Mouse (Mus musculus) megakaryocyte, embryonic 14.5 days (primary cell): ENCODE measurements around the gene Ubp1. TPM values are rescaled to one million over a fixed set of nuclear protein-coding genes. Genes with fewer than 3 reads are reported as not detected.
A peak's percentile ranks its signal among the peaks of the same experiment; 100 is the strongest.

Experiments
- H3K27me3 ChIP-seq: replicated peaks from 2 replicates; pipeline ENCODE3; 2012; ENCODE audit warnings: inconsistent platforms
- H3K36me3 ChIP-seq: replicated peaks from 2 replicates; pipeline ENCODE3; 2012; ENCODE audit warnings: low read length, inconsistent platforms, mixed read lengths
- H3K4me1 ChIP-seq: 2 replicates; pipeline ENCODE4 v1.6.1; 2012; ENCODE audit warnings: inconsistent platforms
- H3K4me3 ChIP-seq: replicated peaks from 2 replicates; pipeline ENCODE3; 2012; ENCODE audit warnings: moderate library complexity, mild to moderate bottlenecking, inconsistent platforms
- H3K9me3 ChIP-seq: 2 replicates; pipeline ENCODE4 v1.6.1; 2012; ENCODE audit warnings: inconsistent platforms
- FLI1 ChIP-seq: IDR thresholded peaks from 2 replicates; pipeline ENCODE4 v1.6.1; 2012; ENCODE audit warnings: low read length, inconsistent platforms, mixed read lengths
- GATA1 ChIP-seq: IDR thresholded peaks from 3 replicates; pipeline ENCODE4 v1.6.1; 2012; ENCODE audit warnings: mixed read lengths, low read length, inconsistent platforms, borderline replicate concordance
- polyA plus RNA-seq: library from polyadenylated mRNA; stranded (reverse); fragments of >175 nt; gene quantifications from 2 replicates; pipeline ENCODE4 v1.2.3, GENCODE M21; 2012; ENCODE audit warnings: low replicate concordance; ENCODE audit not compliant: insufficient read depth

Gene Ubp1
- polyA plus RNA-seq, 1 experiment: 19.9 TPM

GRCm38 (mm10) chr9:114006801-114007200, 76.1 kb downstream of the Ubp1 start:
- Histone ChIP-seq H3K27me3 (no peaks in the 10 kb centered on the region), H3K4me3 (no peak overlapping the region), H3K36me3 (peaks cover 7% of the 10 kb centered on the region), H3K4me1 (peaks cover 15% of the 10 kb centered on the region), H3K9me3 (peaks cover 37% of the 10 kb centered on the region)
- no peak for TF ChIP-seq GATA1
- no peak for TF ChIP-seq FLI1

DNA sequence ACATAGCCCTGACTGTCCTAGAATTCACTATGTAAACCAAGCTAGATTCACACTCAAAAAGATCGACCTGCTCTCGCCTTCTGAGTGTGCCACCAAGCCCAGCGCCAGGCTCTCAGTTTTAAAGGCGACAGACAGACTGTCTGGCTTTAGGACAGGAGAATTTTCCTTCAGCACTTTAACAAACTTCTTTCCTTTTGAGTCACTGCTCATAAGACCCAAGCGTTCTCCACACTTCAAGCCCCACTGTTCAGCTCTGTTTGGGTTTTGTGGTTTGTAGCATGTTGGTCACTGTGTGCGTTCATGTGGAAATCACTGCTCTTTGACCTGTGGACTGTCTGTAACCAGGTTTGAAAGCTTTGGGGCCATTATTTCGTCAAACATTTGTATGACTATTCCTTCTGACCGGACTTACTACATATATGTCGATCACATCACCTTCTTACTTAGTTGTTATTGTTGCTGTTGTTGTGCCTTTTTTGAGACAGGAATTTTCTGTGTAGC, 77.2 kb downstream of the Ubp1 start:
- H3K27me3 ChIP-seq: no peaks in the 10 kb centered on the region
- peaks cover 15% of the 10 kb centered on the region for H3K4me1 ChIP-seq
- no peak overlapping the region for H3K4me3 ChIP-seq
- peaks cover 31% of the 10 kb centered on the region for H3K9me3 ChIP-seq
- H3K36me3 ChIP-seq: peaks cover 3% of the 10 kb centered on the region
- TF ChIP-seq FLI1 (no peak), GATA1 (no peak)

GRCm38 (mm10) chr9:114009526-114009925, 78.8 kb downstream of the Ubp1 start:
- Histone ChIP-seq H3K4me1 (peaks cover 12% of the 10 kb centered on the region), H3K36me3 (peaks cover 3% of the 10 kb centered on the region), H3K9me3 (peaks cover 30% of the 10 kb centered on the region), H3K27me3 (no peaks in the 10 kb centered on the region), H3K4me3 (no peak overlapping the region)
- TF ChIP-seq FLI1: no peak
- no peak for TF ChIP-seq GATA1

GRCm38 (mm10) chr9:114011203-114011602, 80.5 kb downstream of the Ubp1 start:
- Histone ChIP-seq H3K36me3 (peaks cover 3% of the 10 kb centered on the region), H3K27me3 (no peaks in the 10 kb centered on the region), H3K9me3 (peaks cover 27% of the 10 kb centered on the region), H3K4me3 (peak overlapping the region; percentile 23), H3K4me1 (peaks cover 9% of the 10 kb centered on the region)
- TF ChIP-seq FLI1 (no peak), GATA1 (no peak)

- peaks cover 6% of the 10 kb centered on the region for H3K4me1 ChIP-seq
- no peaks in the 10 kb centered on the region for H3K27me3 ChIP-seq
- peaks cover 3% of the 10 kb centered on the region for H3K36me3 ChIP-seq
- peaks cover 19% of the 10 kb centered on the region for H3K9me3 ChIP-seq
- TF ChIP-seq GATA1: no peak
- H3K4me3 ChIP-seq: no peak overlapping the region
Observed at GRCm38 (mm10) chr9:114014034-114014433, 83.3 kb downstream of the Ubp1 start.

DNA sequence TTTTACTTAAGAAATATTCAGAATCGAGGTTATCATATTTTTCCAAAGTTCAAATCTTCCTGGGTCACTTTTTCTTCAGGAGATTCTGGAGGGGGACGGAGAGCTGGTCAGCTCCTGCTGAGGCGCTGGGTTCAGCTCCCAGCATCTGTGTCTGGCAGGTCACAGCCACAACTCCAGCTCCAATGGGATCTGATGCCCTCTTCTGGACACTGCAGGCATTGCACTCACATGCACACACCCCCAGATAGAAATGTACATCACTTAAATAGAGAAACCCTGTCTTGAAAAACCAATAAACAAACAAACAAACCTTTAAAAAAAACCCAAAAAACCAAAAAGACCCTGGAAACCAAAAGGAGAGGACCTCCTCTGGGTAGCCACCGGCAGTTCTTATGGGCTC, 85.0 kb downstream of the Ubp1 start:
- TF ChIP-seq GATA1 (no peak), FLI1 (no peak)
- Histone ChIP-seq H3K36me3 (peaks cover 3% of the 10 kb centered on the region), H3K27me3 (no peaks in the 10 kb centered on the region), H3K9me3 (peaks cover 9% of the 10 kb centered on the region), H3K4me3 (no peak overlapping the region), H3K4me1 (peaks cover 9% of the 10 kb centered on the region)

- no peak for TF ChIP-seq FLI1
- no peak for TF ChIP-seq GATA1
- Histone ChIP-seq H3K4me3 (peak overlapping the region; percentile 19), H3K9me3 (peaks cover 5% of the 10 kb centered on the region; the same call in 1 of the 2 replicates), H3K36me3 (no peaks in the 10 kb centered on the region), H3K27me3 (no peaks in the 10 kb centered on the region), H3K4me1 (peaks cover 9% of the 10 kb centered on the region)
Observed at GRCm38 (mm10) chr9:114016402-114016801, 85.7 kb downstream of the Ubp1 start.

GRCm38 (mm10) chr9:114019012-114019762, 88.5 kb downstream of the Ubp1 start:
- Histone ChIP-seq H3K4me3 (no peak overlapping the region), H3K36me3 (no peaks in the 10 kb centered on the region), H3K27me3 (peaks cover 7% of the 10 kb centered on the region), H3K9me3 (peaks cover 7% of the 10 kb centered on the region), H3K4me1 (peaks cover 9% of the 10 kb centered on the region)
- TF ChIP-seq FLI1 (no peak), GATA1 (no peak)

DNA sequence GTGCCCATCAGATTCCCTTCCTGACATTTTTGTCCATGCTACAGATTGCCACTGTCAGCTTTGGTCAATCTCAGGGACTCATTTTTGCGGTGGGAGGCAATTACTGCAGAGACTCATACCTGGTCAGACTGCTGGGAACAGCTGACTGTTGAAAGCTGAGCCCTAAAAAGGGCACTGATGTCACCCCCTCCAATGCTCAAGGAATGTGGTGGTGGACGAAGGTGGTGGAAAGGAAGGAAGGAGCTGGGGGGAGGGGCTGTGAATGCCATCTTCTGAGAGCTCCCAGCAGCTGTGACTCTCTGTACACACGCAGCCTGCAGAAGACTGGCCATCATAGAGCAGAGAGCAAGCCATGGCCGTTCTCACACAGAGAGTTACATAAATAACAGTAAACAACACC, 91.4 kb downstream of the Ubp1 start:
- no peaks in the 10 kb centered on the region for H3K36me3 ChIP-seq
- TF ChIP-seq GATA1 (no peak), FLI1 (no peak)
- H3K9me3 ChIP-seq: peaks cover 6% of the 10 kb centered on the region
- H3K4me1 ChIP-seq: peaks cover 24% of the 10 kb centered on the region
- H3K27me3 ChIP-seq: peaks cover 27% of the 10 kb centered on the region
- H3K4me3 ChIP-seq: no peak overlapping the region

DNA sequence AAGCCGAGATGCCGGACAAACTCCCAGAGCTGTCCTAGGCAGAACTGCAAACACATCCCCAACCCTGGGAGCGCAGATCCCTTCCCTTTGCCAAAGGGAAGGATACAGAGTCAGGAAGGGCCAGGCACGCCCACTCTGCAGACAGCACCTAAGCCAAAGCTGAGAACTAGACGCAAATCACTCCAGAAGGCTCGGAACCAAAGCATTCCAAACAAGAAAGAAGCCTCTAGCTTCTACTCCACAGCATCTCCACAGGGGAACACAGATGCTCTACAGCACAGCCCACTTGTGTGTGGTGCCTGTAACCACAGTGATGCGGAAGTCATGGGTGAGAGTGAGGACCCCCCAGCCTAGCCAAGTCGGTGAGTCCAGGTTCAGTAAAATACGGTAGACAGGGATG, 94.4 kb downstream of the Ubp1 start:
- H3K36me3 ChIP-seq: no peaks in the 10 kb centered on the region
- H3K4me1 ChIP-seq: peaks cover 24% of the 10 kb centered on the region
- peak overlapping the region; percentile 40 for H3K4me3 ChIP-seq
- peaks cover 36% of the 10 kb centered on the region for H3K27me3 ChIP-seq
- H3K9me3 ChIP-seq: peaks cover 4% of the 10 kb centered on the region
- TF ChIP-seq GATA1: no peak
- TF ChIP-seq FLI1: no peak
